Mouse (Mus musculus): ENCODE measurements at regions not wholly inside any gene's neighbourhood (a gene's known extent, or its start where the extent isn't known, plus 50 kb on each side); places are given as distances from the start of the nearest gene placed in this dataset. TPM values are rescaled to one million over a fixed set of nuclear protein-coding genes. Genes with fewer than 3 reads are reported as not detected.

Small RNA genes in the stretch of these regions (microRNA-seq; reads per million reads assigned to microRNA genes)
- gene Gm24923 (not detected), gene Mir344-2 (not detected), gene Mir344f (6.0 reads per million, percentile 28 among the genes with 10 or more reads in this experiment), gene Mir344g (1.3 reads per million, percentile 3 among the genes with 10 or more reads in this experiment), gene Mir344i (not detected)

Data from forebrain, embryonic 14.5 days (tissue).